Comparison of ENCODE assay signal across 24 mouse cellular contexts in genomic region chr6:81403122-81403521, GRCm38 (mm10).
"Had no signal": no experiment of that assay in that cellular context is flagged by ENCODE, and none has a peak within 500 bp of the region (broad histone marks: within the 10 kb centered on the region; RNA-seq: fewer than 3 reads in every experiment).

No protein-coding gene starts in this region.

- H3K9ac ChIP-seq: limb, embryonic 13.5 days; liver, embryonic 12.5 days; liver, embryonic 15.5 days; lung, embryonic 15.5 days; neural tube, embryonic 12.5 days; neural tube, embryonic 15.5 days had no signal

- H3K27ac ChIP-seq: kidney, postnatal 0 days; layer of hippocampus, adult 2 months; limb, embryonic 10.5 days; limb, embryonic 13.5 days; liver, embryonic 12.5 days; liver, embryonic 15.5 days; lung, embryonic 15.5 days; neural tube, embryonic 12.5 days; neural tube, embryonic 15.5 days; stomach, postnatal 0 days had no signal

- H3K9me3 ChIP-seq: limb, embryonic 10.5 days; limb, embryonic 13.5 days; liver, embryonic 12.5 days; liver, embryonic 15.5 days; lung, embryonic 15.5 days; neural tube, embryonic 12.5 days; neural tube, embryonic 15.5 days had no signal

- H3K27me3 ChIP-seq: limb, embryonic 13.5 days; liver, embryonic 12.5 days; liver, embryonic 15.5 days; lung, embryonic 15.5 days; megakaryocyte, embryonic 14.5 days; neural tube, embryonic 12.5 days; neural tube, embryonic 15.5 days had no signal

- H3K4me1 ChIP-seq: limb, embryonic 10.5 days; limb, embryonic 13.5 days; liver, embryonic 12.5 days; liver, embryonic 15.5 days; lung, embryonic 15.5 days; megakaryocyte, embryonic 14.5 days; neural tube, embryonic 12.5 days; neural tube, embryonic 15.5 days had no signal

- DNase-seq: kidney, adult 2 months; kidney, postnatal 25 days; layer of hippocampus, adult 9-11 months; liver; lung, adult 18-20 months; lung, postnatal 10 days; lung, postnatal 36 days; right cerebral cortex, adult 18-20 months; right cerebral cortex, postnatal 14 days; right cerebral cortex, postnatal 4 days; thymus, adult 2 months; thymus, postnatal 14 days; thymus, postnatal 4 days had no signal

- H3K36me3 ChIP-seq: limb, embryonic 10.5 days; limb, embryonic 13.5 days; liver, embryonic 12.5 days; liver, embryonic 15.5 days; lung, embryonic 15.5 days; neural tube, embryonic 12.5 days; neural tube, embryonic 15.5 days had no signal

- H3K4me3 ChIP-seq: layer of hippocampus, adult 2 months; limb, embryonic 10.5 days; limb, embryonic 13.5 days; liver, embryonic 12.5 days; liver, embryonic 15.5 days; lung, embryonic 15.5 days; megakaryocyte, embryonic 14.5 days; neural tube, embryonic 12.5 days; neural tube, embryonic 15.5 days had no signal

- H3K4me2 ChIP-seq: limb, embryonic 13.5 days; liver, embryonic 12.5 days; liver, embryonic 15.5 days; lung, embryonic 15.5 days; neural tube, embryonic 12.5 days; neural tube, embryonic 15.5 days had no signal

- ATAC-seq: liver, embryonic 12.5 days had no signal
